Mouse (Mus musculus) thymus, adult 2 months (tissue): ENCODE data around the gene Dennd1a. TPM values are rescaled to one million over a fixed set of nuclear protein-coding genes. Genes with fewer than 3 reads are reported as not detected.

Source experiments
- DNase-seq: peaks from one replicate; pipeline ENCODE4 v3.0.0; 2021
- H3K27ac ChIP-seq: fragments of 200-500 bp; 2 replicates; pipeline ENCODE4 v1.5.1; 2012; ENCODE audit warnings: low read length, control low read depth; ENCODE audit not compliant: control insufficient read depth, insufficient read depth
- H3K27me3 ChIP-seq: fragments of 200-500 bp; 2 replicates; pipeline ENCODE4 v1.6.1; 2012; ENCODE audit warnings: mild to moderate bottlenecking, low read length, moderate library complexity, mixed read lengths; ENCODE audit not compliant: control insufficient read depth, insufficient read depth
- H3K36me3 ChIP-seq: fragments of 200-500 bp; 2 replicates; pipeline ENCODE4 v1.6.1; 2012; ENCODE audit warnings: mild to moderate bottlenecking, low read length, moderate library complexity; ENCODE audit not compliant: control insufficient read depth, insufficient read depth
- H3K4me1 ChIP-seq: fragments of 200-500 bp; replicated peaks from 2 replicates; pipeline ENCODE4 v1.6.1; 2012; ENCODE audit warnings: low read length; ENCODE audit not compliant: control insufficient read depth, insufficient read depth
- H3K4me3 ChIP-seq: fragments of 200-500 bp; 2 replicates; pipeline ENCODE4 v1.5.1; 2012; ENCODE audit warnings: mild to moderate bottlenecking, low read length, control low read depth, moderate library complexity; ENCODE audit not compliant: control insufficient read depth, insufficient read depth
- CTCF ChIP-seq: fragments of 200-500 bp; IDR thresholded peaks from 2 replicates; pipeline ENCODE4 v1.5.1; 2012; ENCODE audit warnings: mild to moderate bottlenecking, control low read depth, low read length, moderate library complexity, borderline replicate concordance; ENCODE audit not compliant: control insufficient read depth, poor library complexity, insufficient read depth; ENCODE audit errors: extremely low read depth
- POLR2A ChIP-seq: fragments of 200-500 bp; IDR thresholded peaks from 2 replicates; pipeline ENCODE4 v1.6.1; 2012; ENCODE audit warnings: mild to moderate bottlenecking, low read length, control low read depth, moderate library complexity; ENCODE audit not compliant: control insufficient read depth, poor library complexity, insufficient read depth; ENCODE audit errors: extremely low read depth
- WGBS: fragments of 180-500 bp; shearing (Covaris S2); methylation state at CpG from one replicate; pipeline ENCODE4 v1.1.7; 2018; 5-methylcytosine and 5-hydroxymethylcytosine counted together
- polyA plus RNA-seq: library from polyadenylated mRNA; depleted of rRNA; stranded (reverse); fragments of >200 nt; gene quantifications from 2 replicates; pipeline ENCODE4 v1.2.3, GENCODE M21; 2012

Gene Dennd1a
- polyA plus RNA-seq, 1 experiment: 35.9 TPM

- WGBS: 90% methylated on average over 14 of the region's 14 CpGs
Measured at GRCm38 (mm10) chr2:37790738-37791137, 496.5 kb downstream of the Dennd1a start.

GRCm38 (mm10) chr2:37789995-37790394, 497.2 kb downstream of the Dennd1a start:
- H3K36me3 ChIP-seq: no peaks in the 10 kb centered on the region
- peaks cover 4% of the 10 kb centered on the region; the same call in 1 of the 2 replicates for H3K4me1 ChIP-seq
- DNase-seq: no peak
- WGBS: 93% methylated on average over 10 of the region's 10 CpGs
- H3K27ac ChIP-seq: no peak overlapping the region
- TF ChIP-seq CTCF (no peak), POLR2A (no peak)
- no peak overlapping the region for H3K4me3 ChIP-seq
- no peaks in the 10 kb centered on the region for H3K27me3 ChIP-seq

More at GRCm38 (mm10) chr2:37790738-37791137, 496.5 kb downstream of the Dennd1a start:
- Histone ChIP-seq H3K4me1 (peaks cover 4% of the 10 kb centered on the region; the same call in 1 of the 2 replicates), H3K27ac (no peak overlapping the region), H3K4me3 (no peak overlapping the region), H3K36me3 (no peaks in the 10 kb centered on the region), H3K27me3 (no peaks in the 10 kb centered on the region)
- TF ChIP-seq POLR2A: no peak
- TF ChIP-seq CTCF: no peak
- no peak for DNase-seq

- Histone ChIP-seq H3K4me1 (peaks cover 4% of the 10 kb centered on the region; the same call in 1 of the 2 replicates), H3K36me3 (no peaks in the 10 kb centered on the region), H3K27ac (no peak overlapping the region), H3K27me3 (no peaks in the 10 kb centered on the region), H3K4me3 (no peak overlapping the region)
- TF ChIP-seq POLR2A (no peak), CTCF (no peak)
- DNase-seq: no peak
- 85% methylated on average over 5 of the region's 5 CpGs for WGBS
Measured at GRCm38 (mm10) chr2:37789029-37789428, 498.2 kb downstream of the Dennd1a start.

GRCm38 (mm10) chr2:37788176-37788962, 498.8 kb downstream of the Dennd1a start:
- H3K36me3 ChIP-seq: no peaks in the 10 kb centered on the region
- WGBS: 84% methylated on average over 7 of the region's 7 CpGs
- H3K4me3 ChIP-seq: no peak overlapping the region
- TF ChIP-seq POLR2A (no peak), CTCF (no peak)
- no peaks in the 10 kb centered on the region for H3K27me3 ChIP-seq
- H3K4me1 ChIP-seq: peaks cover 4% of the 10 kb centered on the region; the same call in 1 of the 2 replicates
- no peak for DNase-seq
- H3K27ac ChIP-seq: no peak overlapping the region

- H3K27ac ChIP-seq: no peak overlapping the region
- peak; percentile 12 for DNase-seq
- WGBS: 31% methylated on average over 52 of the region's 52 CpGs
- H3K4me3 ChIP-seq: peak overlapping the region; percentile 13
- TF ChIP-seq POLR2A: no peak
- no peak for TF ChIP-seq CTCF
- H3K27me3 ChIP-seq: no peaks in the 10 kb centered on the region
- no peaks in the 10 kb centered on the region for H3K36me3 ChIP-seq
- peaks cover 4% of the 10 kb centered on the region; the same call in 1 of the 2 replicates for H3K4me1 ChIP-seq
Measured at GRCm38 (mm10) chr2:37786461-37786860, 500.7 kb downstream of the Dennd1a start.

- no peak for TF ChIP-seq CTCF
- no peak for TF ChIP-seq POLR2A
- WGBS: 83% methylated on average over 5 of the region's 5 CpGs
- peaks cover 4% of the 10 kb centered on the region; the same call in 1 of the 2 replicates for H3K4me1 ChIP-seq
- no peak for DNase-seq
- H3K27ac ChIP-seq: no peak overlapping the region
- no peaks in the 10 kb centered on the region for H3K27me3 ChIP-seq
- H3K36me3 ChIP-seq: no peaks in the 10 kb centered on the region
- no peak overlapping the region for H3K4me3 ChIP-seq
Measured at GRCm38 (mm10) chr2:37784473-37784872, 502.7 kb downstream of the Dennd1a start.
